ENCODE assay signal across 8 mouse cellular contexts in genomic region chr10:80141243-80141642, GRCm38 (mm10). TPM values are rescaled to one million over a fixed set of nuclear protein-coding genes. Genes with fewer than 3 reads are reported as not detected.
DNase-seq lines count a peak whose midpoint lies in the region; ATAC-seq and TF ChIP-seq lines count a peak whose summit lies in the region.

No protein-coding gene starts in this region.

- H3K9me3 ChIP-seq in ES-E14 (ENCODE audit: control insufficient read depth, insufficient read depth, low read depth, low read length) = no peaks in the 10 kb centered on the region
- no peaks in the 10 kb centered on the region for H3K9me3 ChIP-seq in forebrain, embryonic 14.5 days (replicated peaks; ENCODE audit: control insufficient read depth, low read length)
- no peaks in the 10 kb centered on the region for H3K9me3 ChIP-seq in neural tube, embryonic 14.5 days (ENCODE audit: control insufficient read depth, low read length)

- peak overlapping the region; percentile 95 for H3K4me2 ChIP-seq in forebrain, embryonic 14.5 days (ENCODE audit: low read length)
- peak overlapping the region; percentile 88 for H3K4me2 ChIP-seq in neural tube, embryonic 14.5 days (ENCODE audit: low read depth, low read length)

- H3K4me3 ChIP-seq in ES-E14 (ENCODE audit: insufficient read depth in 1 of 2, low read depth in 1 of 2, low read length in 2 of 2, poor library complexity in 1 of 2, severe bottlenecking in 1 of 2) = peak overlapping the region; percentile 49 to 96
- H3K4me3 ChIP-seq in forebrain, embryonic 14.5 days (ENCODE audit: low read depth, low read length) = peak overlapping the region; percentile 81
- peak overlapping the region; percentile 44 for H3K4me3 ChIP-seq in neural tube, embryonic 14.5 days (ENCODE audit: low read depth, low read length)
- peak overlapping the region; percentile 81 for H3K4me3 ChIP-seq in testis, adult 2 months (ENCODE audit: control insufficient read depth, low read depth, low read length)

- WGBS in forebrain, embryonic 14.5 days = under 1% methylated on average over 29 of the region's 29 CpGs
- WGBS in neural tube, embryonic 14.5 days = 0% methylated on average over 29 of the region's 29 CpGs

- peaks cover 2 to 24% of the 10 kb centered on the region in 2 experiments; a peak in 3 of 4 replicates for H3K4me1 ChIP-seq in ES-E14 (ENCODE audit: control insufficient read depth in 2 of 2, insufficient read depth in 2 of 2, low read length in 2 of 2, poor library complexity in 1 of 2)
- peaks cover 23% of the 10 kb centered on the region for H3K4me1 ChIP-seq in forebrain, embryonic 14.5 days (ENCODE audit: control insufficient read depth, insufficient read depth, low read length)
- peaks cover 27% of the 10 kb centered on the region for H3K4me1 ChIP-seq in neural tube, embryonic 14.5 days (ENCODE audit: control insufficient read depth, insufficient read depth, low read length)
- H3K4me1 ChIP-seq in testis, adult 2 months (ENCODE audit: control insufficient read depth, insufficient read depth, low read length) = peaks cover 47% of the 10 kb centered on the region

- peak; percentile 43; the same call in 1 of the 2 replicates for TF ChIP-seq CTCF in testis, adult 2 months (IDR thresholded peaks at IDR 0.05; ENCODE audit: control insufficient read depth, insufficient read depth, insufficient replicate concordance, low read depth, low read length)

- TF ChIP-seq POLR2A in testis, adult 2 months (IDR thresholded peaks at IDR 0.05; ENCODE audit: control insufficient read depth, low read depth, low read length) = peak; percentile 14; the same call in 1 of the 2 replicates

- H3K27me3 ChIP-seq in forebrain, embryonic 14.5 days (replicated peaks; ENCODE audit: control insufficient read depth, insufficient read depth, low read length) = 0 out of 2 replicates have a peak, but pooled peaks cover 5% of the 10 kb centered on the region
- H3K27me3 ChIP-seq in neural tube, embryonic 14.5 days (ENCODE audit: control insufficient read depth, insufficient read depth, low read length) = no peaks in the 10 kb centered on the region
- no peaks in the 10 kb centered on the region for H3K27me3 ChIP-seq in testis, adult 2 months (ENCODE audit: control insufficient read depth, insufficient read depth, low read length)

- peak overlapping the region; percentile 54; the same call in 1 of the 2 replicates for H3K9ac ChIP-seq in ES-E14 (ENCODE audit: insufficient read depth, low read depth, low read length, poor library complexity, severe bottlenecking)
- peak overlapping the region; percentile 54 for H3K9ac ChIP-seq in forebrain, embryonic 14.5 days (ENCODE audit: low read length)
- H3K9ac ChIP-seq in neural tube, embryonic 14.5 days (replicated peaks; ENCODE audit: low read depth, low read length) = peak overlapping the region; percentile 46

- intact Hi-C loops in heart, postnatal 14 days (cut with DNase I) = loop anchor here (2.0 kb wide), 1 partner anchor 154 kb away; no protein-coding TSS in a partner anchor

- peaks cover 26% of the 10 kb centered on the region for H3K36me3 ChIP-seq in ES-E14 (ENCODE audit: control insufficient read depth, insufficient read depth, low read length, poor library complexity, severe bottlenecking)
- peaks cover 26% of the 10 kb centered on the region for H3K36me3 ChIP-seq in forebrain, embryonic 14.5 days (ENCODE audit: control insufficient read depth, insufficient read depth, low read length)
- H3K36me3 ChIP-seq in neural tube, embryonic 14.5 days (ENCODE audit: control insufficient read depth, insufficient read depth, low read length) = peaks cover 31% of the 10 kb centered on the region; the same call in 1 of the 2 replicates
- peaks cover 4% of the 10 kb centered on the region; the same call in 1 of the 2 replicates for H3K36me3 ChIP-seq in testis, adult 2 months (ENCODE audit: control insufficient read depth, insufficient read depth, low read length)

- no peak overlapping the region for H3K27ac ChIP-seq in ES-E14 (ENCODE audit: insufficient read depth, low read depth, low read length, poor library complexity, severe bottlenecking)
- peak overlapping the region; percentile 84 for H3K27ac ChIP-seq in forebrain, embryonic 14.5 days (ENCODE audit: low read depth, low read length)
- peak overlapping the region; percentile 84 for H3K27ac ChIP-seq in neural tube, embryonic 14.5 days (ENCODE audit: low read depth, low read length)
- H3K27ac ChIP-seq in testis, adult 2 months (ENCODE audit: control insufficient read depth, insufficient read depth, low read depth, low read length) = peak overlapping the region; percentile 85

- ATAC-seq in forebrain, embryonic 14.5 days = peak; percentile 62
- peak; percentile 62 for ATAC-seq in neural tube, embryonic 14.5 days (ENCODE audit: low read depth)

- in situ Hi-C loops in ES-E14 (cut with MboI; ENCODE audit: low sequenced_read_pairs in 2 of 2, unreplicated experiment in 2 of 2) = no loop called here

- peak; percentile 76 for DNase-seq in ES-E14 (ENCODE audit: low read depth, low spot score)
- DNase-seq in cerebellum, adult 11 months = peak; percentile 97
- peak; percentile 96 for DNase-seq in forebrain, embryonic 14.5 days (ENCODE audit: low spot score)
- peak; percentile 94 to 95 for DNase-seq in heart, postnatal 14 days
- DNase-seq in layer of hippocampus, adult 18-20 months (ENCODE audit: low spot score in 2 of 2) = peak; percentile 97 to 98
- DNase-seq in lung, adult 18-20 months = peak; percentile 98 to 99

TF ChIP-seq in ES-E14, 5 proteins besides CTCF, POLR2A, EP300 and RAD21:
- TF ChIP-seq HCFC1 (IDR thresholded peaks at IDR 0.05; ENCODE audit: borderline replicate concordance, insufficient read depth, low read length) = peak; percentile 77
- TF ChIP-seq ZNF384 (IDR thresholded peaks at IDR 0.05; ENCODE audit: low read depth, low read length) = no peak
TF ChIP-seq in ES-E14: peak in this region for 1.

RNA-seq across cellular contexts. Expression of gene Cbarp, which starts 0.6 kb away (rescaled TPM):
- 20.9 and 41.0 TPM in 2 replicates for total RNA-seq in ES-E14 (2012; rRNA removed)
- polyA plus RNA-seq in forebrain, embryonic 14.5 days (2014; fragmentation: Nextera tagmentation; extraction: Ambion mirVana) = 41.0 and 42.4 TPM in 2 replicates
- total RNA-seq in heart, postnatal 14 days (2021) = 1 to 10 TPM; 3.0 to 3.3 TPM
- total RNA-seq in layer of hippocampus, adult 18-20 months (2021) = 100 to 1,000 TPM; 362 to 363 TPM
- 82.2 and 101 TPM in 2 replicates for polyA plus RNA-seq in neural tube, embryonic 14.5 days (2014; fragmentation: Nextera tagmentation; extraction: Ambion mirVana)
- 3.8 and 5.1 TPM in 2 replicates for polyA plus RNA-seq in testis, adult 2 months (2012; rRNA removed)

RNA-seq across cellular contexts. Expression of gene Atp5d, which starts 2.8 kb away (rescaled TPM):
- total RNA-seq in ES-E14 (2012; rRNA removed) = 217 and 226 TPM in 2 replicates
- polyA plus RNA-seq in forebrain, embryonic 14.5 days (2014; fragmentation: Nextera tagmentation; extraction: Ambion mirVana) = 412 and 467 TPM in 2 replicates
- total RNA-seq in heart, postnatal 14 days (2021) = 1,000 to 10,000 TPM; 1,168 to 1,183 TPM
- total RNA-seq in layer of hippocampus, adult 18-20 months (2021) = 100 to 1,000 TPM; 354 to 359 TPM
- polyA plus RNA-seq in neural tube, embryonic 14.5 days (2014; fragmentation: Nextera tagmentation; extraction: Ambion mirVana) = 472 and 519 TPM in 2 replicates
- 241 and 347 TPM in 2 replicates for polyA plus RNA-seq in testis, adult 2 months (2012; rRNA removed)

RNA-seq across cellular contexts. Expression of gene Midn, which starts 6.8 kb away (rescaled TPM):
- total RNA-seq in ES-E14 (2012; rRNA removed) = 38.3 and 42.6 TPM in 2 replicates
- polyA plus RNA-seq in forebrain, embryonic 14.5 days (2014; fragmentation: Nextera tagmentation; extraction: Ambion mirVana) = 67.0 and 73.6 TPM in 2 replicates
- total RNA-seq in heart, postnatal 14 days (2021) = 100 to 1,000 TPM; 158 to 178 TPM
- total RNA-seq in layer of hippocampus, adult 18-20 months (2021) = 10 to 100 TPM; 59.4 to 68.4 TPM
- 38.8 and 39.8 TPM in 2 replicates for polyA plus RNA-seq in neural tube, embryonic 14.5 days (2014; fragmentation: Nextera tagmentation; extraction: Ambion mirVana)
- polyA plus RNA-seq in testis, adult 2 months (2012; rRNA removed) = 70.1 and 79.2 TPM in 2 replicates

RNA-seq across cellular contexts. Expression of gene Cirbp, which starts 24.5 kb away (rescaled TPM):
- total RNA-seq in ES-E14 (2012; rRNA removed) = 69.6 and 105 TPM in 2 replicates
- 239 and 266 TPM in 2 replicates for polyA plus RNA-seq in forebrain, embryonic 14.5 days (2014; fragmentation: Nextera tagmentation; extraction: Ambion mirVana)
- 10 to 100 TPM; 40.4 to 64.3 TPM for total RNA-seq in heart, postnatal 14 days (2021)
- 10 to 100 TPM; 60.7 to 76.4 TPM for total RNA-seq in layer of hippocampus, adult 18-20 months (2021)
- 249 and 286 TPM in 2 replicates for polyA plus RNA-seq in neural tube, embryonic 14.5 days (2014; fragmentation: Nextera tagmentation; extraction: Ambion mirVana)
- 105 and 127 TPM in 2 replicates for polyA plus RNA-seq in testis, adult 2 months (2012; rRNA removed)

RNA-seq across cellular contexts. Expression of gene Stk11, which starts 25.6 kb away (rescaled TPM):
- total RNA-seq in ES-E14 (2012; rRNA removed) = 124 and 141 TPM in 2 replicates
- polyA plus RNA-seq in forebrain, embryonic 14.5 days (2014; fragmentation: Nextera tagmentation; extraction: Ambion mirVana) = 25.5 and 27.7 TPM in 2 replicates
- 100 to 1,000 TPM; 105 to 118 TPM for total RNA-seq in heart, postnatal 14 days (2021)
- total RNA-seq in layer of hippocampus, adult 18-20 months (2021) = 100 to 1,000 TPM; 101 to 102 TPM
- 21.3 and 26.0 TPM in 2 replicates for polyA plus RNA-seq in neural tube, embryonic 14.5 days (2014; fragmentation: Nextera tagmentation; extraction: Ambion mirVana)
- 215 and 222 TPM in 2 replicates for polyA plus RNA-seq in testis, adult 2 months (2012; rRNA removed)
